Mouse (Mus musculus): ENCODE measurements around the gene Xlr5b. TPM values are rescaled to one million over a fixed set of nuclear protein-coding genes. Genes with fewer than 3 reads are reported as not detected.
"Not testable (repeated sequence)": the region's sequence is repeated elsewhere in the genome, so short reads cannot be mapped to it uniquely, and the experiment has no call there.

The Xlr5b gene
- polyA plus RNA-seq (2012; rRNA removed), result 0.91 and 1.4 TPM in 2 replicates

GRCm38 (mm10) chrX:73148496-73148895, at the start of gene Xlr5b:
Gene Xlr5b, plus strand, starts transcription at chrX:73148796.
- not testable (repeated sequence) for H3K4me3 ChIP-seq (ENCODE audit: control insufficient read depth, low read depth, low read length); H3K27me3 ChIP-seq (ENCODE audit: control insufficient read depth, insufficient read depth, low read length); H3K27ac ChIP-seq (ENCODE audit: control insufficient read depth, insufficient read depth, low read depth, low read length); H3K4me1 ChIP-seq (ENCODE audit: control insufficient read depth, insufficient read depth, low read length); H3K36me3 ChIP-seq (ENCODE audit: control insufficient read depth, insufficient read depth, low read length)

GRCm38 (mm10) chrX:73116747-73117146, 31.8 kb upstream of the Xlr5b start, which contains the start of gene Gm14685:
Gene Gm14685, plus strand, starts transcription at chrX:73117047.
- not testable (repeated sequence) for H3K4me3 ChIP-seq (ENCODE audit: control insufficient read depth, low read depth, low read length); H3K36me3 ChIP-seq (ENCODE audit: control insufficient read depth, insufficient read depth, low read length); H3K4me1 ChIP-seq (ENCODE audit: control insufficient read depth, insufficient read depth, low read length); H3K27ac ChIP-seq (ENCODE audit: control insufficient read depth, insufficient read depth, low read depth, low read length); H3K27me3 ChIP-seq (ENCODE audit: control insufficient read depth, insufficient read depth, low read length)

- H3K27me3 ChIP-seq (ENCODE audit: control insufficient read depth, insufficient read depth, low read length); H3K4me1 ChIP-seq (ENCODE audit: control insufficient read depth, insufficient read depth, low read length); H3K4me3 ChIP-seq (ENCODE audit: control insufficient read depth, low read depth, low read length); H3K36me3 ChIP-seq (ENCODE audit: control insufficient read depth, insufficient read depth, low read length); H3K27ac ChIP-seq (ENCODE audit: control insufficient read depth, insufficient read depth, low read depth, low read length): not testable (repeated sequence)
Observed at GRCm38 (mm10) chrX:73122859-73123829, 25.5 kb upstream of the Xlr5b start.

GRCm38 (mm10) chrX:73143218-73143618, 5.4 kb upstream of the Xlr5b start:
- not testable (repeated sequence) for H3K4me1 ChIP-seq (ENCODE audit: control insufficient read depth, insufficient read depth, low read length); H3K4me3 ChIP-seq (ENCODE audit: control insufficient read depth, low read depth, low read length); H3K27ac ChIP-seq (ENCODE audit: control insufficient read depth, insufficient read depth, low read depth, low read length); H3K36me3 ChIP-seq (ENCODE audit: control insufficient read depth, insufficient read depth, low read length); H3K27me3 ChIP-seq (ENCODE audit: control insufficient read depth, insufficient read depth, low read length)

- H3K4me3 ChIP-seq (ENCODE audit: control insufficient read depth, low read depth, low read length); H3K27me3 ChIP-seq (ENCODE audit: control insufficient read depth, insufficient read depth, low read length); H3K27ac ChIP-seq (ENCODE audit: control insufficient read depth, insufficient read depth, low read depth, low read length); H3K4me1 ChIP-seq (ENCODE audit: control insufficient read depth, insufficient read depth, low read length); H3K36me3 ChIP-seq (ENCODE audit: control insufficient read depth, insufficient read depth, low read length): not testable (repeated sequence)
Observed at GRCm38 (mm10) chrX:73149350-73149749, 754 bp downstream of the Xlr5b start, which contains the start of gene DXBay18. Gene DXBay18, minus strand, starts transcription at chrX:73149450.

GRCm38 (mm10) chrX:73176889-73177288, 28.3 kb downstream of the Xlr5b start, which contains the start of gene Spin2d:
Gene Spin2d, minus strand, starts transcription at chrX:73176989.
- not testable (repeated sequence) for H3K4me3 ChIP-seq (ENCODE audit: control insufficient read depth, low read depth, low read length); H3K27ac ChIP-seq (ENCODE audit: control insufficient read depth, insufficient read depth, low read depth, low read length); H3K4me1 ChIP-seq (ENCODE audit: control insufficient read depth, insufficient read depth, low read length); H3K36me3 ChIP-seq (ENCODE audit: control insufficient read depth, insufficient read depth, low read length); H3K27me3 ChIP-seq (ENCODE audit: control insufficient read depth, insufficient read depth, low read length)

GRCm38 (mm10) chrX:73191934-73192333, 43.3 kb downstream of the Xlr5b start, which contains the start of gene Xlr3b:
Gene Xlr3b, plus strand, starts transcription at chrX:73192207.
- H3K27me3 ChIP-seq (ENCODE audit: control insufficient read depth, insufficient read depth, low read length); H3K4me1 ChIP-seq (ENCODE audit: control insufficient read depth, insufficient read depth, low read length); H3K27ac ChIP-seq (ENCODE audit: control insufficient read depth, insufficient read depth, low read depth, low read length); H3K4me3 ChIP-seq (ENCODE audit: control insufficient read depth, low read depth, low read length); H3K36me3 ChIP-seq (ENCODE audit: control insufficient read depth, insufficient read depth, low read length): not testable (repeated sequence)

Other genes starting within 250 kb of the Xlr5b start
- gene Cetn2, start 230.4 kb upstream of the Xlr5b start, polyA plus RNA-seq (2012; rRNA removed), result 1.9 and 2.8 TPM in 2 replicates
- 5.7 and 6.5 TPM in 2 replicates for gene Nsdhl, start 230.2 kb upstream of the Xlr5b start, polyA plus RNA-seq (2012; rRNA removed)
- gene Zfp185, start 161.5 kb upstream of the Xlr5b start, polyA plus RNA-seq (2012; rRNA removed), result 14.0 and 14.2 TPM in 2 replicates
- 1.7 and 2.0 TPM in 2 replicates for gene Pnma5, start 111.7 kb upstream of the Xlr5b start, polyA plus RNA-seq (2012; rRNA removed)
- 0.10 and 0.16 TPM in 2 replicates for gene Pnma3, start 84.0 kb upstream of the Xlr5b start, polyA plus RNA-seq (2012; rRNA removed)
- 0.59 and 1.1 TPM in 2 replicates for gene Xlr4a, start 66.3 kb upstream of the Xlr5b start, polyA plus RNA-seq (2012; rRNA removed)
- gene Xlr3a, start 51.7 kb upstream of the Xlr5b start, polyA plus RNA-seq (2012; rRNA removed), result 0.70 and 1.7 TPM in 2 replicates
- 1.9 and 2.2 TPM in 2 replicates for gene Gm14685, start 31.7 kb upstream of the Xlr5b start, polyA plus RNA-seq (2012; rRNA removed)
- 1.2 and 2.5 TPM in 2 replicates for gene DXBay18, start 654 bp downstream of the Xlr5b start, polyA plus RNA-seq (2012; rRNA removed)
- gene Spin2d, start 28.2 kb downstream of the Xlr5b start, polyA plus RNA-seq (2012; rRNA removed), result 0.91 and 1.3 TPM in 2 replicates
- 0.76 and 0.90 TPM in 2 replicates for gene Xlr3b, start 43.4 kb downstream of the Xlr5b start, polyA plus RNA-seq (2012; rRNA removed)
- 0.85 and 1.4 TPM in 2 replicates for gene Xlr4b, start 65.5 kb downstream of the Xlr5b start, polyA plus RNA-seq (2012; rRNA removed)
- 3.6 and 3.8 TPM in 2 replicates for gene F8a, start 79.5 kb downstream of the Xlr5b start, polyA plus RNA-seq (2012; rRNA removed)
- 0.97 and 2.3 TPM in 2 replicates for gene Xlr4c, start 94.3 kb downstream of the Xlr5b start, polyA plus RNA-seq (2012; rRNA removed)
- gene Xlr3c, start 116.6 kb downstream of the Xlr5b start, polyA plus RNA-seq (2012; rRNA removed), result 0.51 and 1.0 TPM in 2 replicates
- gene Xlr5a, start 144.2 kb downstream of the Xlr5b start, polyA plus RNA-seq (2012; rRNA removed), result 0.71 and 1.1 TPM in 2 replicates
- gene Xlr5c, start 144.2 kb downstream of the Xlr5b start, polyA plus RNA-seq (2012; rRNA removed), result 0.99 and 1.1 TPM in 2 replicates
- 0.29 and 0.48 TPM in 2 replicates for gene Gm45015, start 188.0 kb downstream of the Xlr5b start, polyA plus RNA-seq (2012; rRNA removed)
- 5.3 and 7.4 TPM in 2 replicates for gene Zfp275, start 193.8 kb downstream of the Xlr5b start, polyA plus RNA-seq (2012; rRNA removed)
- gene Gm18336, start 249.9 kb downstream of the Xlr5b start, polyA plus RNA-seq (2012; rRNA removed), result 0.93 and 1.6 TPM in 2 replicates